Mouse (Mus musculus): ENCODE data around the gene Hmga1b. TPM values are rescaled to one million over a fixed set of nuclear protein-coding genes. Genes with fewer than 3 reads are reported as not detected.
"Not testable (repeated sequence)": the region's sequence is repeated elsewhere in the genome, so short reads cannot be mapped to it uniquely, and the experiment has no call there.

Gene Hmga1b
- total RNA-seq, 2 experiments from 2014 or later: 20.8 to 24.1 TPM

DNA sequence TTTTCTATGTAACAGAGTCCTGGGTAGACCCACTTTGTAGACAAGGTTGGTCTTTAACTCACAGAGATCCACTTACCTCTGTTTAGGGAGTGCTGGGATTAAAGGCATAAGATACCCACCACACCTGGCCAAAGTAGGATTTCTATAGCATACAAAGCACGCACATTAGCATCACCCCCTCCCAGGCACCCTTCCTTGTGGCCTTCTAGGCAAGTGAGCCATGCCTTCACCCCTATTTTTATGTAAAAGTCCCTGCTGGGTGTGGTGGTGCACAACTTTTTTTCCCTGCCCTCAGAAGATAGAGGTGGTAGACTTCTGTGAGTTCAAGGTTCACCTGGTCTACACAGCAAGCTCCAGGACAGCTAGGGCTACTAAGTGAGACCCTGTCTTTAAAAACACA, 17.3 kb downstream of the Hmga1b start:
- no peak for TF ChIP-seq CTCF (conservative IDR thresholded peaks at IDR 0.05)
- DNase-seq (ENCODE audit: low spot score in 2 of 2): no peak
- no peak overlapping the region for H3K27ac ChIP-seq
- no peak overlapping the region for H3K4me3 ChIP-seq

DNA sequence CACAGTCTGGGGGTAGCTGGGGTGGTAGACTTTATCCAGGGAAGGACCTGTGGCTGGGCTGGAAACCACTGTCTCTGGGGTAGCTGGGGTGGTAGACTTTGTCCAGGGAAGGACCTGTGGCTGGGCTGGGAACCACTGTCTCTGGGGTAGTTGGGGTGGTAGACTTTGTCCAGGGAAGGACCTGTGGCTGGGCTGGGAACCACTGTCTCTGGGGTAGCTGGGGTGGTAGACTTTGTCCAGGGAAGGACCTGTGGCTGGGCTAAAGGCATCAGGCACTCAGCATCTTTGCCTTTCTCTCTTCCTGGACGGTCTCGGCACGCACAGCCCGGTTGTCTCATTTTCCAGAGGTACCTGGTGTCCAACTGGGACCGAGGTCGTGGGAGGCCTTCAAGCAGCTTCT, 18.8 kb downstream of the Hmga1b start:
- H3K27ac ChIP-seq, H3K4me3 ChIP-seq: not testable (repeated sequence)
- DNase-seq (ENCODE audit: low spot score in 2 of 2): peak in 1 of 2 experiments; percentile 2

DNA sequence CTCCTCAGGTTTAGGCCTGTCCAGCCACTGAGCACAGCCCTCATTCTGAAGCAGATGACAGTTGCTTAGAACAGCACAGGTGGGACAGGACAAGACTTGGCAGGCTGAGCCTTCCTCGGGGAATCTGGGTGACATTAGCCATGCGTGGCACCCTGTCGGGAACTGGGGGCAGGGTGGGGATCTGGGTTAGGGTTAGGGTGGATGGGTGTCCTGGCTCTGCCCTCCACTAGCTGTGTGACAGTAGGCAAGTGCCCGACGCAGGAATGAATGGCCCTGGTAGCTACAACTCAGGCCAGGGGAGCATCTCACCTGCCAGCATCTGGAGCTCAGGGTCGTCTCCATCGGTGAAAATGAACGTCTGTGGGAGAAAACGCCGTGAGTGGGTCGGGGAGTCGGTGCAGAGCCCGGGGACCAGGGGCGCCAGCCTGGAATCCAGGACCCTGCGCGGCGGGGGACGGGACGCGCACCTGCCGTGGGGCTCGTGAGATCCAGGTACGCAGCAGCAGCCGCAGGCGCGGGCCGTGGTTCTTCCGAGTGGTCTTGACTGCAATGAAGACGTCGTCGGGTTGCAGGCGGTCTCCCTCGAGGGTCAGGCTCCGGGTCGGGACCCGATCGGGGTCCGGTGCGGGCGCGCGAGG, 21.0 kb downstream of the Hmga1b start:
- DNase-seq (ENCODE audit: low spot score in 2 of 2): no peak
- Histone ChIP-seq H3K4me3 (peak overlapping the region; percentile 92), H3K27ac (peak overlapping the region; percentile 95)
- TF ChIP-seq CTCF (conservative IDR thresholded peaks at IDR 0.05): no peak

DNA sequence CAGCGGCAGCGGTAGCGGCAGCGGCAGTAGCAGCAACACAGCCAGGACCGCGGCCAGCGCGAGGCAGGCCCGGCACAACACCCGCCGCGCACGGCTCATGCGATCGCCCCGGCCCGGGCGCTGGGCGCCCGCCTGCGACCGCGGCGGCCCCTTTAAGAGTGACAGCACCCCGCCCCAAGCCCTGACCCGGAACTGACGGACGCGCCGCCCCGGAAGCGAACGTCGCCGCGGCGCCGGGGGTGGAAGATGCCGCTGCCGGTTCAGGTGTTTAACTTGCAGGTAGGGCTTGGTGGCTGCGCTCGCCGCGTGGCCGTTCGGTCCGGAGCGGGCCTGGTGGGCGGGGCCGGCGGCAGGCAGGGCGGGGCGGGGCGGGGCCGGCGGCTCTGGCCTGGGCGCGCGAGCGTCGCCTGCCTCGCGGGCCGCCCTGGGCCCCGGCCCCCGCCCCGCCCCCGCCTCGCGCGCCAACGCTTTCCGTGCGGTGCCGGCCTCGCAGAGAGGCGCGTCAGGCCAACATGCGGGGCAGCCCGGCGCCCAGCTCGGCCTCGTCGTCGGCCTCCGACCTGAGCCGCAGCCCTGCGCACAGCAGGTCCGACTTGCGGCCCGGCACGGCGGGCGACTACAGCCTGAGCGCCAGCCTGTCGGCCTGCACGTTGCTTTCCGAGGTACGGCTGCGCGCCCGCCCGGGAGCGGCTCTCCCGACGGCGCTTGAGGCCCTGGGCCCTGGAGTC, 21.6 kb downstream of the Hmga1b start, which contains the start of the genes Rfng and Gps1:
Gene Rfng, minus strand, starts transcription at position 144 of the 728 bp plus-strand sequence.
Gene Gps1, plus strand, starts transcription at position 209 of the 728 bp plus-strand sequence.
- H3K4me3 ChIP-seq: peak within 1 kb of the TSS; percentile 92
- H3K27ac ChIP-seq: peak within 1 kb of the TSS; percentile 95
- DNase-seq (ENCODE audit: low spot score in 2 of 2): peak; percentile 81 to 83
- no peak for TF ChIP-seq CTCF (conservative IDR thresholded peaks at IDR 0.05)

DNA sequence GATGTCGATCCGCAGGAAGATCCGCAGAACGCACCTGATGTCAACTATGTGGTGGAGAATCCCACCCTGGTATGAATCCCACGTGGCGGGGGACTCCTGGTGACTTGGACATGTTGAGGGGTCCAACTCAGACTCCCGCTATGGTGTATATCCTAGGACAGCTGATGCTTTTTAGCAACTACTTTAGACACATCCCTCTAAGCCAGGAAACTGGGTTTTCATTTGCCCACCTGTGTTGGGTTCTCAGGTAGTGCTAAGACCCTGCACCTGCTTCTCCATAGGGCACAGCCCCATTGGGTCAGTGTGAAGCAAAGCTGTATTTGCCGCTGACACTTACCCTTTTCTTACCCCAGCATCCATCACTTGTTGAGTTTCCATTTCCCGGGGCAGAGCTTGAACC, 22.6 kb downstream of the Hmga1b start:
- H3K4me3 ChIP-seq: peak overlapping the region; percentile 92
- no peak for TF ChIP-seq CTCF (conservative IDR thresholded peaks at IDR 0.05)
- H3K27ac ChIP-seq: peak overlapping the region; percentile 89
- no peak for DNase-seq (ENCODE audit: low spot score in 2 of 2)

DNA sequence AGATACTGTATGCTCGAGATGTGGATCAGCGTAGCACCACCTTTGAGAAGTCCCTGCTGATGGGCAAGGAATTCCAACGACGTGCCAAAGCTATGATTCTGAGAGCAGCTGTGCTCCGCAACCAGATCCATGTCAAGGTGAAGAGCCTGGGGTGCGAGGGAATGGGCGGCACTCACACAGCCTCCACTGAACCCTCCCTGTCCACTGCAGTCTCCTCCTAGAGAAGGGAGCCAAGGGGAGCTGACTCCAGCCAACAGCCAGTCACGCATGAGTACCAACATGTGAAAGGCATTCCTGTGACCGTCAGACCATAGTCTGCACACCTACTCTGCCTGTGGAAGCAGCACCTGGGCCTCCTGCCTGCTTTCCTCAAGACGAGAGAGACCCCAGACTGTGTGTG, 25.9 kb downstream of the Hmga1b start:
- not testable (repeated sequence) for DNase-seq (ENCODE audit: low spot score in 2 of 2); H3K27ac ChIP-seq; H3K4me3 ChIP-seq

DNA sequence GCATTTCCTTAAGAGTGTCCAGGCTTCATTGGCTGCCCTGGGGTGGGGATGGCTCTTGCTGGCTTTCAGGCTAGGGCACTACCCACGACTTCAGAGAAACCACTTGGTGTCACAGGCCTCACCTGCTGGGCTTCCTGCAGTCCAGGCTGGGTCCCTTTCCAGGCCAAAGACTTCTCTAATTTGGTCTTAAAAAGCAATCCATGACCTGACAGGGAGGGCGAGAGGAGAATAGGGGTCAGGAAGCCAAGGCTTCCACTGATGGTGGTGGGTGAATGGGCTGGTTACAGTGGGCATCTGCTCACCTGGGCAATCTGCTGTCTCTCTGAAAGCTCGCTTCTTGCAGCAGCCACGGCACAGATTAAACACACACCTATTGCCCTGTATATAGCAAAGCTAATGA, 26.8 kb downstream of the Hmga1b start:
- TF ChIP-seq CTCF (conservative IDR thresholded peaks at IDR 0.05): no peak
- Histone ChIP-seq H3K27ac (no peak overlapping the region), H3K4me3 (no peak overlapping the region)
- DNase-seq (ENCODE audit: low spot score in 2 of 2): no peak

DNA sequence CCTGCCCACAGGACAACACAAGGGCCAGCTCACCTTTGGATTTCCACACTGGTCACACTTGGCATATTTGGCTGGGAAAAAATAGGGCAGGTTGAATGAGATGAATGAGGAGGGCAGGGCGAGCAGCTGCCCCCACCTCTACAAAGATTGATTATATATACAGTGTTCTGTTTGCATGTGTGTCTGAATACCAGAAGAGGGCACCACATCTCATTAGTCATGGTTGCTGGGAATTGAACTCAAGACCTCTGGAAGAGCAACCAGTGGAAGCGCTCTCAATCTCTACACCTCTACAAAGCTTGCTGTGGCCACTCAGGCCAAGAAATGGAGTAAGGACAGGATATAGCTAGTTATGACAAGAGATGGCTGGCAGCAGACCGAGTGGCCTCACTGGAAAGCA, 27.2 kb downstream of the Hmga1b start:
- TF ChIP-seq CTCF (conservative IDR thresholded peaks at IDR 0.05): peak; percentile 58
- Histone ChIP-seq H3K27ac (no peak overlapping the region), H3K4me3 (no peak overlapping the region)
- DNase-seq (ENCODE audit: low spot score in 2 of 2): no peak

DNA sequence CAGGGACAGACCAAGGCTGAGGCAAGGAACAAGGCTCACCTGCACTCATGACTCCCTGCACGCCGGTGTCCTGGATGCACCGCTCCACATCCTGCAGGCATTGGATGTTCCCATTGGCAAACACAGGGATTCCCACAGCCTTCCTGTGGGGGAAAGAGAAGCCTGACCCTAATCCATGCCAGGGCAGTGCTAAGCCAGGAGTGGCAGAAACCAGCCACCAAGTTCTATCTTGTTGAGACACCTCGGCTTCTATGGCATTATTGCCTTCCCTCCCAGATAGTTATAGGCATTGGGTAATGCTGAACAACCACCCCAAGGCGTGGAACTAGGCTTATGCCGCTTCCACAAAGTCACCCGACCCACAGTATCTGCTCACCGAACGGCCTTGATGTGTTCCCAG, 30.1 kb downstream of the Hmga1b start:
- TF ChIP-seq CTCF (conservative IDR thresholded peaks at IDR 0.05): no peak

DNA sequence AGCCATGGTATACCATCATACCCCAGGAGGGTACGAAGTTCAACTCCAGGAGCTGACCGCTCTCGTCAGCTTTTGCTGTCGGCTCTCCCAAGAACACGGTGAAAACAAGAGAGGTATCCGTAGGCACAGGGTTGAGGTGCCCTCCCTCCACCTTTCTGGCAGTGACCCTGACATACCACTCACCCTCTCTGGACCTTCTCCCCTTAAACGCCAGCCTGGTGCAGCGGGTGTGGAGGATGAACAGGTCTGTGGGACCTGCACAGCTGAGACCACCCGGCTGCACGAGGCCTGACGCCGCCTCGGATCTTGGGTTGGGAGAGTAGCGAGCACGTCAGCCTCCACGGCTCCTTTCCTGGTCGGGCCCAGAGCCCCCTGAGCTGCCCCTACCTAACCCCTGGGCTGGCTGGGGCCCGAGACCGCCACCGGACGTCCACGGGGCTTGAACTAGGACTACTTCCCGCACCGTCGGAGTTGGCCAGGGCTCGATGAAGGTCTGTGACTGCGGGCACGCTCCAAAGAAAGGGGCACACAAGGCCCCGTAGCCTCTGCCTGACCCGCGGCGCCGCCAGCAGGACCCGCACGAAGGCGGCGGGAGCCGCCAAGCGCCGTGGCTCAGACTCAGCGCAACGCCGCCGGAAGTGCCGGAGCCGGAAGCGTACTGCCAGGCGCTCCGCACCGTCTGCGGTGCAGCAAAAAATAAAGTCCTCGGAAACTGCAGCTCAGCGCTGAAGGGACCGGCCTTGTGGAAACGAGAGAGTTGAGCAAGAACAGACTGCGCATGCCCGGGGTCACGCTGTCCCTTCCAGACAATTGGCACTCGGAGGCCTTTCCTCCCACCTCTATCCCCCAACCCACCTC, 33.4 kb downstream of the Hmga1b start, which contains the start of gene Dus1l:
Gene Dus1l, minus strand, starts transcription at position 648 of the 858 bp plus-strand sequence.
- H3K27ac ChIP-seq: peak within 1 kb of the TSS; percentile 91
- peak within 1 kb of the TSS; percentile 92 for H3K4me3 ChIP-seq
- DNase-seq (ENCODE audit: low spot score in 2 of 2): peak; percentile 93 to 99
- TF ChIP-seq CTCF (conservative IDR thresholded peaks at IDR 0.05): no peak

More for the DNA sequence above, 30.1 kb downstream of the Hmga1b start:
- no peak for DNase-seq (ENCODE audit: low spot score in 2 of 2)
- H3K27ac ChIP-seq: no peak overlapping the region
- H3K4me3 ChIP-seq: no peak overlapping the region

DNA sequence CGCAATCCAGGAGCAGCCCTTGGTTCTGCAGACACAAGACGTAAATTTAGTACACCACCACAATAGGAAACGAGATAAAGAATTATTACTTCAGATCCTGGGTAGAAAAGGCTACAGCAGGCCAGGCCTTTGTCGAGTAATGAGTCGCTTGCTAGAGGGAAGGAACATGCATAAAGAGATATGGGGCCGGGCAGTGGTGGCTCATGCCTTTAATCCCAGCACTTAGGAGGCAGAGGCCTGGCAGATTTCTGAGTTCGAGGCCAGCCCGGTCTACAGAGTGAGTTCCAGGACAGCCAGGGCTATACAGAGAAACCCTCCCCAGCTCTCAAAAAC, 34.0 kb downstream of the Hmga1b start:
- TF ChIP-seq CTCF (conservative IDR thresholded peaks at IDR 0.05): no peak
- Histone ChIP-seq H3K4me3 (peak overlapping the region; percentile 92), H3K27ac (peak overlapping the region; percentile 91)
- no peak for DNase-seq (ENCODE audit: low spot score in 2 of 2)

DNA sequence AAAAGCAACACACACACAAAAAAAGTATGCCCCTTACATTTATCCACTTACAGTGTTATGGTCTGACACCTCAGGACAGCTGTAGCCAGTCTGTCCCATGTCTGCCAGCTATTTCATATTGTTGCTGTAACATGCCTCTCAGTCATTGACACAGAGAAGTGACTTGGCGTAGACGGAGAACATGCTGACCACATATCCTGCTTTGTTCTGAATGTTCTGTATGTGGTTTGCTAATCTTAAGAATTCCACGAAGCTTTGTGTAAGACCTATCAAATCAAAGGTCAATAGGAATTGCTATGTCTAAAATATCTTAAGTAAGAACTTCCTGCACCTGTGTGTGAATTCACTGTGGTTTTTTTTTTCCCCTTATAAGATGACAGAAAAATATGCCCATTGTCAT, 35.6 kb downstream of the Hmga1b start:
- no peak overlapping the region for H3K4me3 ChIP-seq
- no peak overlapping the region for H3K27ac ChIP-seq
- DNase-seq (ENCODE audit: low spot score in 2 of 2): no peak
- no peak for TF ChIP-seq CTCF (conservative IDR thresholded peaks at IDR 0.05)

DNA sequence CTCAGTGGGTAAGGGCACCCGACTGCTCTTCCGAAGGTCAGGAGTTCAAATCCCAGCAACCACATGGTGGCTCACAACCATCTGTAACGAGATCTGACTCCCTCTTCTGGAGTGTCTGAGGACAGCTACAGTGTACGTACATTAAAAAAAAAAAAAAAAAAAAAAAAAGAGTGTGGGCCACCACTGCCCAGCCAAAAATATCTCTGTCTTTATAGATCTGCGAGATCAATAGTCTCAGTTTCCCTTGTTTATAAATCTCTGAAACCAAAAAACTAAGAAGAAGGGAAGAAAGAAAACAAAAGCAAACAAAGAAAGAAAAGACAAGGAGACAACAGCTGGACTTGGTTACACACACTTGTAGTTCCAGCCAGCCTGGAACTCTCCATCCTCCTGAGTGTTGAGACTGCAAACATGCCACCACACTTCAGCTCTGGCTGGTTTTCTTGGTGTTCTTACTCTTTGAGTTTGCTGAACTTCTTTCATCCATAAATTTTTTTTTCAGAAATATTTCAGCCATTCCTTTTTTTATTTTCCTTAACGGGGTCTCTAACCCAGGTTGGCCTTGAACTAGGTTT, 36.8 kb downstream of the Hmga1b start:
- no peak for DNase-seq (ENCODE audit: low spot score in 2 of 2)
- H3K4me3 ChIP-seq: no peak overlapping the region
- TF ChIP-seq CTCF (conservative IDR thresholded peaks at IDR 0.05): no peak
- peak overlapping the region; percentile 74 for H3K27ac ChIP-seq

Measured in layer of hippocampus, adult 2 months (tissue).